Mouse (Mus musculus) T-helper 1 cell (primary cell): Measurements from ENCODE around the gene Hbq1b.
"Not testable (repeated sequence)": the region's sequence is repeated elsewhere in the genome, so short reads cannot be mapped to it uniquely, and the experiment has no call there.

Experiments used
- in situ Hi-C: fragments of 300-600 bp; cut with MboI, MseI; formaldehyde crosslinking; loops from one replicate; pipeline ENCODE4 v1.15.1; 2025; ENCODE audit warnings: high pct_unique_total_duplicates

The Hbq1b gene

GRCm38 (mm10) chr11:32267964-32268363, 18.8 kb upstream of the Hbq1b start:
- in situ Hi-C loops: no loop called here

GRCm38 (mm10) chr11:32268952-32269351, 17.8 kb upstream of the Hbq1b start:
- in situ Hi-C loops: no loop called here

GRCm38 (mm10) chr11:32271178-32271577, 15.6 kb upstream of the Hbq1b start:
- in situ Hi-C loops: no loop called here

- in situ Hi-C loops: no loop called here
Observed at GRCm38 (mm10) chr11:32276347-32276746, 10.4 kb upstream of the Hbq1b start, which contains the start of gene Hba-x. Gene Hba-x (plus strand): TSS chr11:32276400.

- in situ Hi-C loops: no loop called here
Observed at GRCm38 (mm10) chr11:32277736-32278457, 8.9 kb upstream of the Hbq1b start.

GRCm38 (mm10) chr11:32278458-32278957, 8.3 kb upstream of the Hbq1b start:
- in situ Hi-C loops: no loop called here

- in situ Hi-C loops: no loop called here
Observed at GRCm38 (mm10) chr11:32280646-32281045, 6.1 kb upstream of the Hbq1b start.

- in situ Hi-C loops: no loop called here
Observed at GRCm38 (mm10) chr11:32281416-32282144, 5.2 kb upstream of the Hbq1b start.

- in situ Hi-C loops: not testable (repeated sequence)
Observed at GRCm38 (mm10) chr11:32283091-32283777, 3.5 kb upstream of the Hbq1b start, which contains the start of gene Hba-a1. Gene Hba-a1 (plus strand): TSS chr11:32283511.

GRCm38 (mm10) chr11:32284582-32284981, 2.2 kb upstream of the Hbq1b start:
- in situ Hi-C loops: not testable (repeated sequence)

- in situ Hi-C loops: no loop called here
Observed at GRCm38 (mm10) chr11:32285031-32285775, 1.6 kb upstream of the Hbq1b start.

GRCm38 (mm10) chr11:32285887-32286286, 878 bp upstream of the Hbq1b start:
- in situ Hi-C loops: not testable (repeated sequence)

GRCm38 (mm10) chr11:32287493-32287825, 694 bp downstream of the Hbq1b start:
- in situ Hi-C loops: no loop called here

GRCm38 (mm10) chr11:32292819-32293218, 6.1 kb downstream of the Hbq1b start:
- in situ Hi-C loops: not testable (repeated sequence)

- in situ Hi-C loops: not testable (repeated sequence)
Observed at GRCm38 (mm10) chr11:32293479-32293878, 6.7 kb downstream of the Hbq1b start.

- in situ Hi-C loops: not testable (repeated sequence)
Observed at GRCm38 (mm10) chr11:32296203-32296602, 9.4 kb downstream of the Hbq1b start, which contains the start of gene Hba-a2. Gene Hba-a2 (plus strand): TSS chr11:32296489.

- in situ Hi-C loops: not testable (repeated sequence)
Observed at GRCm38 (mm10) chr11:32297417-32297816, 10.7 kb downstream of the Hbq1b start.

- in situ Hi-C loops: no loop called here
Observed at GRCm38 (mm10) chr11:32297866-32298531, 11.2 kb downstream of the Hbq1b start.

- in situ Hi-C loops: no loop called here
Observed at GRCm38 (mm10) chr11:32298532-32298918, 11.8 kb downstream of the Hbq1b start.

- in situ Hi-C loops: not testable (repeated sequence)
Observed at GRCm38 (mm10) chr11:32299865-32300264, 13.1 kb downstream of the Hbq1b start, which contains the start of gene Hbq1a. Gene Hbq1a (plus strand): TSS chr11:32300069.
